Mouse (Mus musculus) C2C12 (cell line): ENCODE measurements around the gene Gm45799.

Experiments
- CTCF ChIP-seq: IDR thresholded peaks from one replicate; pipeline ENCODE4 v1.5.1; 2011; ENCODE audit not compliant: control insufficient read depth, insufficient read depth, insufficient read length
- MAX ChIP-seq: IDR thresholded peaks from one replicate; pipeline ENCODE4 v1.6.1; 2011; ENCODE audit warnings: mild to moderate bottlenecking, control low read depth
- MYOG ChIP-seq: IDR thresholded peaks from one replicate; pipeline ENCODE4 v1.6.1; 2011; ENCODE audit not compliant: control insufficient read depth, insufficient read length; ENCODE audit errors: extremely low read depth

DNA sequence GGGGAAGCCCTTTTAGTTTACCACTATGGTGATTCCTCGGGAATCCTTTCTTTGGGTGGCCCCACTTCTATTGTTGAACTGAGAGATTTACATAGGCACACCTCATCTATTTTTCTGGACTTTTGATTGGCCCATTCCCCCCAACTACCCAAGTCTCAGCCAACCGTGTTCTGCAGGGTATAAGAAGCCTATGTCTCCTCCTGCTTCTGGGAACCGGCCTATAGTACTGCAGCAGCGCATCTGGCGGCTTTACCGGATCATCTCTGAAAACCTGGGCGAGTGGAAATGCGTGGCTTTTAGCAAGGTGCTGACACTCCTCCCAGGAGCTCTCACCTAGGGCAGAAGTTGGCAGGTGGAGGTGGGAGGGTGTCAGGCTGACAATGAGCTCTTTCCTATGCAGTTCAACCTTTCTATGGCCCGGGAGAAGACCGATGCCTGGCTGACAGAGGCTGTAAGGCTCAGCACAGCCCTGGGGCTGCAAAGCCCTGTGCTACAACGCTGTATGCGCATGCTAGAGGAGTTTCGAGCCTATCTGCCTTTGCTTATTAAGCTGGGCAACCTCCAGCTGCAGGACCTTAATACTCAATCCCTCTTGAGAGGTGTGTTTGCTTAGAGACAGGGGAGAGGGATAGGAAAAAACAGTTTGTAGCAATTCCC, 45.3 kb downstream of the Gm45799 start:
- TF ChIP-seq CTCF (no peak), MAX (no peak), MYOG (no peak)
